Mouse (Mus musculus): ENCODE data around the gene Rgs6. TPM values are rescaled to one million over a fixed set of nuclear protein-coding genes. Genes with fewer than 3 reads are reported as not detected.
A peak's percentile ranks its signal among the peaks of the same experiment; 100 is the strongest.

Gene Rgs6
- polyA plus RNA-seq, 1 experiment from 2014 or later = 11.5 TPM

- no peaks in the 10 kb centered on the region for H3K4me1 ChIP-seq (ENCODE audit: control insufficient read depth, insufficient read depth, low read length)
- no peak for ATAC-seq (replicated peaks; ENCODE audit: extremely low read depth, insufficient read depth, low FRiP score)
- H3K4me2 ChIP-seq (ENCODE audit: low read depth, low read length) = no peak overlapping the region
- H3K27ac ChIP-seq (ENCODE audit: low read length) = no peak overlapping the region
- H3K9me3 ChIP-seq (replicated peaks; ENCODE audit: control insufficient read depth, low read length) = no peaks in the 10 kb centered on the region
- H3K27me3 ChIP-seq (ENCODE audit: control insufficient read depth, insufficient read depth, low read length) = no peaks in the 10 kb centered on the region
- 80% methylated on average over 3 of the region's 3 CpGs for WGBS
- H3K4me3 ChIP-seq (ENCODE audit: low read length) = no peak overlapping the region
- no peaks in the 10 kb centered on the region for H3K36me3 ChIP-seq (ENCODE audit: control insufficient read depth, insufficient read depth)
- H3K9ac ChIP-seq (ENCODE audit: low read length) = no peak overlapping the region
Measured at GRCm38 (mm10) chr12:82822821-82823620, 234.9 kb downstream of the Rgs6 start.

- Histone ChIP-seq H3K27me3 (ENCODE audit: control insufficient read depth, insufficient read depth, low read length) (no peaks in the 10 kb centered on the region), H3K4me1 (ENCODE audit: control insufficient read depth, insufficient read depth, low read length) (no peaks in the 10 kb centered on the region), H3K9ac (ENCODE audit: low read length) (no peak overlapping the region), H3K27ac (ENCODE audit: low read length) (no peak overlapping the region), H3K4me3 (ENCODE audit: low read length) (no peak overlapping the region), H3K36me3 (ENCODE audit: control insufficient read depth, insufficient read depth) (no peaks in the 10 kb centered on the region), H3K9me3 (replicated peaks; ENCODE audit: control insufficient read depth, low read length) (no peaks in the 10 kb centered on the region), H3K4me2 (ENCODE audit: low read depth, low read length) (no peak overlapping the region)
- WGBS = 71% methylated on average over 8 of the region's 8 CpGs
- ATAC-seq (replicated peaks; ENCODE audit: extremely low read depth, insufficient read depth, low FRiP score) = no peak
Measured at GRCm38 (mm10) chr12:82830333-82830732, 242.2 kb downstream of the Rgs6 start.

- H3K36me3 ChIP-seq (ENCODE audit: control insufficient read depth, insufficient read depth) = no peaks in the 10 kb centered on the region
- H3K4me2 ChIP-seq (ENCODE audit: low read depth, low read length) = no peak overlapping the region
- WGBS = 54% methylated on average over 1 of the region's 1 CpGs
- no peak overlapping the region; the same call in 1 of the 2 replicates for H3K27ac ChIP-seq (ENCODE audit: low read length)
- peaks cover 8% of the 10 kb centered on the region for H3K4me1 ChIP-seq (ENCODE audit: control insufficient read depth, insufficient read depth, low read length)
- no peak overlapping the region for H3K9ac ChIP-seq (ENCODE audit: low read length)
- peaks cover 6% of the 10 kb centered on the region; the same call in 1 of the 2 replicates for H3K9me3 ChIP-seq (replicated peaks; ENCODE audit: control insufficient read depth, low read length)
- H3K4me3 ChIP-seq (ENCODE audit: low read length) = no peak overlapping the region
- peak; percentile 84 for ATAC-seq (replicated peaks; ENCODE audit: extremely low read depth, insufficient read depth, low FRiP score)
- H3K27me3 ChIP-seq (ENCODE audit: control insufficient read depth, insufficient read depth, low read length) = no peaks in the 10 kb centered on the region
Measured at GRCm38 (mm10) chr12:82838544-82838943, 250.5 kb downstream of the Rgs6 start.

- Histone ChIP-seq H3K27me3 (ENCODE audit: control insufficient read depth, insufficient read depth, low read length) (no peaks in the 10 kb centered on the region), H3K4me3 (ENCODE audit: low read length) (no peak overlapping the region), H3K4me1 (ENCODE audit: control insufficient read depth, insufficient read depth, low read length) (peaks cover 8% of the 10 kb centered on the region), H3K9me3 (replicated peaks; ENCODE audit: control insufficient read depth, low read length) (peaks cover 10% of the 10 kb centered on the region), H3K27ac (ENCODE audit: low read length) (no peak overlapping the region), H3K9ac (ENCODE audit: low read length) (no peak overlapping the region), H3K36me3 (ENCODE audit: control insufficient read depth, insufficient read depth) (no peaks in the 10 kb centered on the region), H3K4me2 (ENCODE audit: low read depth, low read length) (no peak overlapping the region)
- ATAC-seq (replicated peaks; ENCODE audit: extremely low read depth, insufficient read depth, low FRiP score) = no peak
- WGBS = 58% methylated on average over 6 of the region's 6 CpGs
Measured at GRCm38 (mm10) chr12:82841566-82841965, 253.5 kb downstream of the Rgs6 start.

- H3K36me3 ChIP-seq (ENCODE audit: control insufficient read depth, insufficient read depth) = 0 out of 2 replicates have a peak, but pooled peaks cover 2% of the 10 kb centered on the region
- no peak overlapping the region for H3K4me2 ChIP-seq (ENCODE audit: low read depth, low read length)
- no peak overlapping the region for H3K4me3 ChIP-seq (ENCODE audit: low read length)
- H3K27me3 ChIP-seq (ENCODE audit: control insufficient read depth, insufficient read depth, low read length) = no peaks in the 10 kb centered on the region
- ATAC-seq (replicated peaks; ENCODE audit: extremely low read depth, insufficient read depth, low FRiP score) = no peak
- 78% methylated on average over 3 of the region's 3 CpGs for WGBS
- peaks cover 6% of the 10 kb centered on the region for H3K9me3 ChIP-seq (replicated peaks; ENCODE audit: control insufficient read depth, low read length)
- no peaks in the 10 kb centered on the region for H3K4me1 ChIP-seq (ENCODE audit: control insufficient read depth, insufficient read depth, low read length)
- no peak overlapping the region for H3K27ac ChIP-seq (ENCODE audit: low read length)
- no peak overlapping the region for H3K9ac ChIP-seq (ENCODE audit: low read length)
Measured at GRCm38 (mm10) chr12:82848304-82848872, 260.3 kb downstream of the Rgs6 start.

GRCm38 (mm10) chr12:82854902-82855301 is 266.8 kb downstream of the Rgs6 start:
- Histone ChIP-seq H3K27me3 (ENCODE audit: control insufficient read depth, insufficient read depth, low read length) (no peaks in the 10 kb centered on the region), H3K9me3 (replicated peaks; ENCODE audit: control insufficient read depth, low read length) (no peaks in the 10 kb centered on the region), H3K4me2 (ENCODE audit: low read depth, low read length) (no peak overlapping the region), H3K4me1 (ENCODE audit: control insufficient read depth, insufficient read depth, low read length) (no peaks in the 10 kb centered on the region), H3K27ac (ENCODE audit: low read length) (no peak overlapping the region), H3K4me3 (ENCODE audit: low read length) (no peak overlapping the region), H3K9ac (ENCODE audit: low read length) (no peak overlapping the region), H3K36me3 (ENCODE audit: control insufficient read depth, insufficient read depth) (0 out of 2 replicates have a peak, but pooled peaks cover 2% of the 10 kb centered on the region)
- ATAC-seq (replicated peaks; ENCODE audit: extremely low read depth, insufficient read depth, low FRiP score) = no peak
- 82% methylated on average over 5 of the region's 5 CpGs for WGBS

GRCm38 (mm10) chr12:82855333-82856107 is 267.4 kb downstream of the Rgs6 start:
- no peak overlapping the region for H3K4me3 ChIP-seq (ENCODE audit: low read length)
- H3K27me3 ChIP-seq (ENCODE audit: control insufficient read depth, insufficient read depth, low read length) = no peaks in the 10 kb centered on the region
- 67% methylated on average over 4 of the region's 4 CpGs for WGBS
- H3K27ac ChIP-seq (ENCODE audit: low read length) = no peak overlapping the region
- H3K9ac ChIP-seq (ENCODE audit: low read length) = no peak overlapping the region
- H3K4me1 ChIP-seq (ENCODE audit: control insufficient read depth, insufficient read depth, low read length) = no peaks in the 10 kb centered on the region
- ATAC-seq (replicated peaks; ENCODE audit: extremely low read depth, insufficient read depth, low FRiP score) = no peak
- 0 out of 2 replicates have a peak, but pooled peaks cover 2% of the 10 kb centered on the region for H3K36me3 ChIP-seq (ENCODE audit: control insufficient read depth, insufficient read depth)
- no peak overlapping the region for H3K4me2 ChIP-seq (ENCODE audit: low read depth, low read length)
- H3K9me3 ChIP-seq (replicated peaks; ENCODE audit: control insufficient read depth, low read length) = no peaks in the 10 kb centered on the region

GRCm38 (mm10) chr12:82865686-82866085 is 277.6 kb downstream of the Rgs6 start:
- no peak overlapping the region for H3K4me3 ChIP-seq (ENCODE audit: low read length)
- no peaks in the 10 kb centered on the region for H3K36me3 ChIP-seq (ENCODE audit: control insufficient read depth, insufficient read depth)
- no peak overlapping the region for H3K27ac ChIP-seq (ENCODE audit: low read length)
- no peaks in the 10 kb centered on the region for H3K27me3 ChIP-seq (ENCODE audit: control insufficient read depth, insufficient read depth, low read length)
- no peaks in the 10 kb centered on the region for H3K4me1 ChIP-seq (ENCODE audit: control insufficient read depth, insufficient read depth, low read length)
- H3K9ac ChIP-seq (ENCODE audit: low read length) = no peak overlapping the region
- 65% methylated on average over 2 of the region's 2 CpGs for WGBS
- ATAC-seq (replicated peaks; ENCODE audit: extremely low read depth, insufficient read depth, low FRiP score) = no peak
- no peaks in the 10 kb centered on the region for H3K9me3 ChIP-seq (replicated peaks; ENCODE audit: control insufficient read depth, low read length)
- H3K4me2 ChIP-seq (ENCODE audit: low read depth, low read length) = no peak overlapping the region

- Histone ChIP-seq H3K9me3 (replicated peaks; ENCODE audit: control insufficient read depth, low read length) (no peaks in the 10 kb centered on the region), H3K27ac (ENCODE audit: low read length) (no peak overlapping the region), H3K4me1 (ENCODE audit: control insufficient read depth, insufficient read depth, low read length) (no peaks in the 10 kb centered on the region), H3K4me2 (ENCODE audit: low read depth, low read length) (no peak overlapping the region), H3K27me3 (ENCODE audit: control insufficient read depth, insufficient read depth, low read length) (no peaks in the 10 kb centered on the region), H3K4me3 (ENCODE audit: low read length) (no peak overlapping the region), H3K36me3 (ENCODE audit: control insufficient read depth, insufficient read depth) (no peaks in the 10 kb centered on the region), H3K9ac (ENCODE audit: low read length) (no peak overlapping the region)
- no peak for ATAC-seq (replicated peaks; ENCODE audit: extremely low read depth, insufficient read depth, low FRiP score)
- 84% methylated on average over 5 of the region's 5 CpGs for WGBS
Measured at GRCm38 (mm10) chr12:82880711-82881110, 292.6 kb downstream of the Rgs6 start.
